Mouse (Mus musculus): ENCODE data around the gene Acsl5. TPM values are rescaled to one million over a fixed set of nuclear protein-coding genes. Genes with fewer than 3 reads are reported as not detected.

Acsl5 gene
- polyA plus RNA-seq, 1 experiment from 2014 or later, result 589 TPM

- Histone ChIP-seq H3K27ac (ENCODE audit: low read length) (no peak overlapping the region), H3K9ac (ENCODE audit: low read depth, low read length) (no peak overlapping the region), H3K9me3 (ENCODE audit: control insufficient read depth, low read length) (no peaks in the 10 kb centered on the region), H3K36me3 (ENCODE audit: control insufficient read depth, insufficient read depth, low read length) (no peaks in the 10 kb centered on the region), H3K27me3 (replicated peaks; ENCODE audit: control insufficient read depth, insufficient read depth, low read length) (no peaks in the 10 kb centered on the region), H3K4me2 (ENCODE audit: low read depth, low read length) (no peak overlapping the region), H3K4me1 (ENCODE audit: control insufficient read depth, insufficient read depth, low read length) (peaks cover 8% of the 10 kb centered on the region), H3K4me3 (ENCODE audit: low read length) (no peak overlapping the region)
- WGBS, result 65% methylated on average over 9 of the region's 9 CpGs
- ATAC-seq, result no peak
Measured at GRCm38 (mm10) chr19:55217365-55217764, 34.4 kb upstream of the Acsl5 start.

GRCm38 (mm10) chr19:55218192-55218739 lies 33.5 kb upstream of the Acsl5 start:
- H3K9ac ChIP-seq (ENCODE audit: low read depth, low read length), result peak overlapping the region; percentile 58
- peak overlapping the region; percentile 58 for H3K4me2 ChIP-seq (ENCODE audit: low read depth, low read length)
- WGBS, result 4% methylated on average over 20 of the region's 20 CpGs
- no peaks in the 10 kb centered on the region for H3K27me3 ChIP-seq (replicated peaks; ENCODE audit: control insufficient read depth, insufficient read depth, low read length)
- no peaks in the 10 kb centered on the region for H3K9me3 ChIP-seq (ENCODE audit: control insufficient read depth, low read length)
- no peak overlapping the region for H3K27ac ChIP-seq (ENCODE audit: low read length)
- peak overlapping the region; percentile 46 for H3K4me3 ChIP-seq (ENCODE audit: low read length)
- peak; percentile 75 for ATAC-seq
- H3K36me3 ChIP-seq (ENCODE audit: control insufficient read depth, insufficient read depth, low read length), result no peaks in the 10 kb centered on the region
- H3K4me1 ChIP-seq (ENCODE audit: control insufficient read depth, insufficient read depth, low read length), result peaks cover 8% of the 10 kb centered on the region

- Histone ChIP-seq H3K4me1 (ENCODE audit: control insufficient read depth, insufficient read depth, low read length) (peaks cover 8% of the 10 kb centered on the region), H3K4me3 (ENCODE audit: low read length) (peak overlapping the region; percentile 46), H3K27me3 (replicated peaks; ENCODE audit: control insufficient read depth, insufficient read depth, low read length) (no peaks in the 10 kb centered on the region), H3K9me3 (ENCODE audit: control insufficient read depth, low read length) (no peaks in the 10 kb centered on the region), H3K9ac (ENCODE audit: low read depth, low read length) (peak overlapping the region; percentile 58), H3K27ac (ENCODE audit: low read length) (no peak overlapping the region), H3K36me3 (ENCODE audit: control insufficient read depth, insufficient read depth, low read length) (no peaks in the 10 kb centered on the region), H3K4me2 (ENCODE audit: low read depth, low read length) (peak overlapping the region; percentile 58)
- 24% methylated on average over 12 of the region's 12 CpGs for WGBS
- peak; percentile 69 for ATAC-seq
Measured at GRCm38 (mm10) chr19:55218741-55219221, 33.0 kb upstream of the Acsl5 start.

- 71% methylated on average over 8 of the region's 8 CpGs for WGBS
- Histone ChIP-seq H3K4me3 (ENCODE audit: low read length) (no peak overlapping the region), H3K9me3 (ENCODE audit: control insufficient read depth, low read length) (no peaks in the 10 kb centered on the region), H3K27ac (ENCODE audit: low read length) (no peak overlapping the region), H3K4me2 (ENCODE audit: low read depth, low read length) (no peak overlapping the region), H3K27me3 (replicated peaks; ENCODE audit: control insufficient read depth, insufficient read depth, low read length) (no peaks in the 10 kb centered on the region), H3K4me1 (ENCODE audit: control insufficient read depth, insufficient read depth, low read length) (peaks cover 8% of the 10 kb centered on the region), H3K36me3 (ENCODE audit: control insufficient read depth, insufficient read depth, low read length) (no peaks in the 10 kb centered on the region), H3K9ac (ENCODE audit: low read depth, low read length) (no peak overlapping the region; the same call in 1 of the 2 replicates)
- ATAC-seq, result 0 out of 2 replicates have a peak, but pooled peaks have one; percentile 22
Measured at GRCm38 (mm10) chr19:55219359-55219758, 32.4 kb upstream of the Acsl5 start.

GRCm38 (mm10) chr19:55221208-55221607 lies 30.5 kb upstream of the Acsl5 start:
- peaks cover 8% of the 10 kb centered on the region for H3K4me1 ChIP-seq (ENCODE audit: control insufficient read depth, insufficient read depth, low read length)
- H3K4me3 ChIP-seq (ENCODE audit: low read length), result no peak overlapping the region
- H3K36me3 ChIP-seq (ENCODE audit: control insufficient read depth, insufficient read depth, low read length), result no peaks in the 10 kb centered on the region
- H3K4me2 ChIP-seq (ENCODE audit: low read depth, low read length), result no peak overlapping the region
- 83% methylated on average over 6 of the region's 6 CpGs for WGBS
- H3K9ac ChIP-seq (ENCODE audit: low read depth, low read length), result no peak overlapping the region
- 0 out of 2 replicates have a peak, but pooled peaks cover 3% of the 10 kb centered on the region for H3K27me3 ChIP-seq (replicated peaks; ENCODE audit: control insufficient read depth, insufficient read depth, low read length)
- no peak for ATAC-seq
- H3K27ac ChIP-seq (ENCODE audit: low read length), result no peak overlapping the region
- no peaks in the 10 kb centered on the region for H3K9me3 ChIP-seq (ENCODE audit: control insufficient read depth, low read length)

GRCm38 (mm10) chr19:55222268-55222667 lies 29.5 kb upstream of the Acsl5 start:
- H3K27me3 ChIP-seq (replicated peaks; ENCODE audit: control insufficient read depth, insufficient read depth, low read length), result 0 out of 2 replicates have a peak, but pooled peaks cover 3% of the 10 kb centered on the region

GRCm38 (mm10) chr19:55226621-55227020 lies 25.1 kb upstream of the Acsl5 start:
- ATAC-seq, result no peak
- 0 out of 2 replicates have a peak, but pooled peaks cover 3% of the 10 kb centered on the region for H3K27me3 ChIP-seq (replicated peaks; ENCODE audit: control insufficient read depth, insufficient read depth, low read length)
- no peak overlapping the region for H3K4me3 ChIP-seq (ENCODE audit: low read length)
- no peak overlapping the region for H3K27ac ChIP-seq (ENCODE audit: low read length)
- no peak overlapping the region for H3K9ac ChIP-seq (ENCODE audit: low read depth, low read length)
- no peak overlapping the region for H3K4me2 ChIP-seq (ENCODE audit: low read depth, low read length)
- no peaks in the 10 kb centered on the region for H3K36me3 ChIP-seq (ENCODE audit: control insufficient read depth, insufficient read depth, low read length)
- 74% methylated on average over 5 of the region's 5 CpGs for WGBS
- no peaks in the 10 kb centered on the region for H3K9me3 ChIP-seq (ENCODE audit: control insufficient read depth, low read length)
- H3K4me1 ChIP-seq (ENCODE audit: control insufficient read depth, insufficient read depth, low read length), result no peaks in the 10 kb centered on the region

More at GRCm38 (mm10) chr19:55222268-55222667, 29.5 kb upstream of the Acsl5 start:
- Histone ChIP-seq H3K4me1 (ENCODE audit: control insufficient read depth, insufficient read depth, low read length) (peaks cover 8% of the 10 kb centered on the region), H3K4me2 (ENCODE audit: low read depth, low read length) (no peak overlapping the region), H3K27ac (ENCODE audit: low read length) (no peak overlapping the region), H3K4me3 (ENCODE audit: low read length) (no peak overlapping the region), H3K9ac (ENCODE audit: low read depth, low read length) (no peak overlapping the region), H3K36me3 (ENCODE audit: control insufficient read depth, insufficient read depth, low read length) (no peaks in the 10 kb centered on the region), H3K9me3 (ENCODE audit: control insufficient read depth, low read length) (no peaks in the 10 kb centered on the region)
- no peak for ATAC-seq
- 91% methylated on average over 9 of the region's 9 CpGs for WGBS

GRCm38 (mm10) chr19:55227135-55227534 lies 24.6 kb upstream of the Acsl5 start:
- Histone ChIP-seq H3K27ac (ENCODE audit: low read length) (no peak overlapping the region), H3K9me3 (ENCODE audit: control insufficient read depth, low read length) (no peaks in the 10 kb centered on the region), H3K27me3 (replicated peaks; ENCODE audit: control insufficient read depth, insufficient read depth, low read length) (0 out of 2 replicates have a peak, but pooled peaks cover 3% of the 10 kb centered on the region), H3K4me2 (ENCODE audit: low read depth, low read length) (no peak overlapping the region), H3K9ac (ENCODE audit: low read depth, low read length) (no peak overlapping the region), H3K36me3 (ENCODE audit: control insufficient read depth, insufficient read depth, low read length) (no peaks in the 10 kb centered on the region), H3K4me1 (ENCODE audit: control insufficient read depth, insufficient read depth, low read length) (no peaks in the 10 kb centered on the region), H3K4me3 (ENCODE audit: low read length) (no peak overlapping the region)
- WGBS, result 84% methylated on average over 7 of the region's 7 CpGs
- no peak for ATAC-seq

GRCm38 (mm10) chr19:55231081-55231480 lies 20.7 kb upstream of the Acsl5 start:
- 75% methylated on average over 10 of the region's 10 CpGs for WGBS
- Histone ChIP-seq H3K4me1 (ENCODE audit: control insufficient read depth, insufficient read depth, low read length) (no peaks in the 10 kb centered on the region), H3K9me3 (ENCODE audit: control insufficient read depth, low read length) (no peaks in the 10 kb centered on the region), H3K27me3 (replicated peaks; ENCODE audit: control insufficient read depth, insufficient read depth, low read length) (no peaks in the 10 kb centered on the region), H3K27ac (ENCODE audit: low read length) (peak overlapping the region; percentile 5; the same call in 1 of the 2 replicates), H3K36me3 (ENCODE audit: control insufficient read depth, insufficient read depth, low read length) (no peaks in the 10 kb centered on the region), H3K4me3 (ENCODE audit: low read length) (no peak overlapping the region), H3K9ac (ENCODE audit: low read depth, low read length) (no peak overlapping the region), H3K4me2 (ENCODE audit: low read depth, low read length) (no peak overlapping the region)
- ATAC-seq, result no peak
